Mouse (Mus musculus) WW6 (cell line): ENCODE measurements around the gene Kdm5d.

Experiments used
- DNase-seq: peaks from one replicate; pipeline ENCODE4 v3.0.0-alpha.2; 2013; ENCODE audit warnings: low read depth, low spot score

Gene Kdm5d

GRCm38 (mm10) chrY:897393-898227 lies at the start of gene Kdm5d:
Kdm5d (plus strand) TSS chrY:897788.
- no peak for DNase-seq

- no peak for DNase-seq
Measured at GRCm38 (mm10) chrY:872404-872803, 25.2 kb upstream of the Kdm5d start.

GRCm38 (mm10) chrY:872855-873549 lies 24.6 kb upstream of the Kdm5d start:
- DNase-seq = no peak
